ENCODE assay signal across 15 mouse cellular contexts in genomic region chr13:31178964-31179363, GRCm38 (mm10).
A peak's percentile ranks its signal among the peaks of the same experiment; 100 is the strongest.
DNase-seq lines count a peak whose midpoint lies in the region; ATAC-seq and TF ChIP-seq lines count a peak whose summit lies in the region.
"Had no signal": no experiment of that assay in that cellular context is flagged by ENCODE, and none has a peak within 500 bp of the region (broad histone marks: within the 10 kb centered on the region; RNA-seq: fewer than 3 reads in every experiment).

No protein-coding gene starts in this region.

- no peak overlapping the region for H3K4me2 ChIP-seq in lung, embryonic 16.5 days (ENCODE audit: low read depth, low read length)
- H3K4me2 ChIP-seq in liver, embryonic 15.5 days = no peak overlapping the region
- H3K4me2 ChIP-seq: hindbrain, embryonic 12.5 days; limb, embryonic 12.5 days; midbrain, embryonic 15.5 days had no signal

- no peak for TF ChIP-seq CTCF in left cerebral cortex, adult 2 months (IDR thresholded peaks at IDR 0.05)

- H3K9ac ChIP-seq in lung, embryonic 16.5 days (ENCODE audit: low read length) = no peak overlapping the region
- H3K9ac ChIP-seq in liver, embryonic 15.5 days = no peak overlapping the region
- H3K9ac ChIP-seq: heart, embryonic 15.5 days; hindbrain, embryonic 12.5 days; kidney, embryonic 15.5 days; midbrain, embryonic 15.5 days had no signal

- 0 out of 2 replicates have a peak, but pooled peaks have one; percentile 47 for ATAC-seq in lung, embryonic 16.5 days (ENCODE audit: low read depth)
- ATAC-seq in liver, embryonic 15.5 days (ENCODE audit: insufficient read depth) = peak; percentile 38
- ATAC-seq: midbrain, embryonic 15.5 days had no signal

- H3K9me3 ChIP-seq in lung, embryonic 16.5 days (ENCODE audit: control insufficient read depth, low read length) = no peaks in the 10 kb centered on the region
- no peaks in the 10 kb centered on the region for H3K9me3 ChIP-seq in liver, embryonic 15.5 days (replicated peaks)
- H3K9me3 ChIP-seq: forebrain, embryonic 10.5 days; heart, embryonic 15.5 days; hindbrain, embryonic 12.5 days; kidney, embryonic 15.5 days; limb, embryonic 12.5 days; megakaryocyte, embryonic 14.5 days; midbrain, embryonic 15.5 days had no signal

- H3K27ac ChIP-seq in lung, embryonic 16.5 days (ENCODE audit: low read length) = no peak overlapping the region
- H3K27ac ChIP-seq in liver, embryonic 15.5 days (replicated peaks) = peak overlapping the region; percentile 64
- H3K27ac ChIP-seq in left cerebral cortex, adult 2 months = no peak overlapping the region
- H3K27ac ChIP-seq: heart, embryonic 15.5 days; hindbrain, embryonic 12.5 days; kidney, embryonic 15.5 days; limb, embryonic 12.5 days; midbrain, embryonic 15.5 days had no signal

- H3K4me1 ChIP-seq in lung, embryonic 16.5 days (replicated peaks; ENCODE audit: control insufficient read depth, insufficient read depth, low read length) = peaks cover 14% of the 10 kb centered on the region
- 0 out of 2 replicates have a peak, but pooled peaks cover 4% of the 10 kb centered on the region for H3K4me1 ChIP-seq in liver, embryonic 15.5 days (replicated peaks)

- no peaks in the 10 kb centered on the region for H3K36me3 ChIP-seq in lung, embryonic 16.5 days (ENCODE audit: control insufficient read depth, insufficient read depth, low read length)
- no peaks in the 10 kb centered on the region for H3K36me3 ChIP-seq in liver, embryonic 15.5 days (replicated peaks)
- H3K36me3 ChIP-seq: forebrain, embryonic 10.5 days; heart, embryonic 15.5 days; hindbrain, embryonic 12.5 days; kidney, embryonic 15.5 days; limb, embryonic 12.5 days; midbrain, embryonic 15.5 days had no signal

- peak; percentile 20 to 26 for DNase-seq in heart, postnatal 10 days
- no peak for DNase-seq in heart, adult 9 months (ENCODE audit: low spot score in 2 of 2)
- DNase-seq in lung, adult 18-20 months = no peak
- DNase-seq in urinary bladder, adult 2 months (ENCODE audit: low spot score) = no peak
- DNase-seq in left cerebral cortex, adult 2 months (ENCODE audit: extremely low spot score in 1 of 2, low spot score in 2 of 2) = no peak

- H3K27me3 ChIP-seq in lung, embryonic 16.5 days (ENCODE audit: control insufficient read depth, insufficient read depth, low read depth, low read length) = no peaks in the 10 kb centered on the region
- H3K27me3 ChIP-seq in liver, embryonic 15.5 days = no peaks in the 10 kb centered on the region
- H3K27me3 ChIP-seq: CH12.LX; heart, embryonic 15.5 days; hindbrain, embryonic 12.5 days; kidney, embryonic 15.5 days; limb, embryonic 12.5 days; megakaryocyte, embryonic 14.5 days; midbrain, embryonic 15.5 days had no signal

- WGBS in lung, embryonic 16.5 days = 68% methylated on average over 3 of the region's 3 CpGs
- 59% methylated on average over 3 of the region's 3 CpGs for WGBS in liver, embryonic 15.5 days (ENCODE audit: insufficient replicate concordance)

- H3K4me3 ChIP-seq in lung, embryonic 16.5 days (ENCODE audit: low read length) = no peak overlapping the region
- H3K4me3 ChIP-seq in liver, embryonic 15.5 days (replicated peaks) = no peak overlapping the region
- H3K4me3 ChIP-seq in left cerebral cortex, adult 2 months = no peak overlapping the region
- H3K4me3 ChIP-seq: forebrain, embryonic 10.5 days; heart, embryonic 15.5 days; hindbrain, embryonic 12.5 days; kidney, embryonic 15.5 days; limb, embryonic 12.5 days; megakaryocyte, embryonic 14.5 days; midbrain, embryonic 15.5 days had no signal

- intact Hi-C loops in heart, postnatal 10 days (cut with DNase I) = no loop called here
- intact Hi-C loops in left cerebral cortex, adult 2 months (cut with DNase I) = no loop called here

Comparison
In these comparisons a context has a peak if more than half of its experiments do, and no peak if none do; other contexts are left out.
1. DNase-seq: peak in heart, postnatal 10 days (2 of 2); none in heart, adult 9 months (0 of 2), lung, adult 18-20 months (0 of 2), urinary bladder, adult 2 months (single experiment) and left cerebral cortex, adult 2 months (0 of 2).